Mouse (Mus musculus) gastrocnemius, postnatal 14 days (tissue): ENCODE data around the gene Kat5. TPM values are rescaled to one million over a fixed set of nuclear protein-coding genes. Genes with fewer than 3 reads are reported as not detected.

Experiments
- DNase-seq: peaks from one replicate; pipeline ENCODE4 v3.0.0; 2021; ENCODE audit warnings: mixed read lengths
- intact Hi-C: fragments of 180-260 bp; cut with DNase I; formaldehyde crosslinking; loops from one replicate; pipeline ENCODE4 v1.15.1; 2025; ENCODE audit warnings: low total_unique reads
- long read RNA-seq, 2 experiments: library from polyadenylated mRNA; stranded (forward); transcript quantifications; one replicate each; pipeline ENCODE4 v2.0.0; 2021
- total RNA-seq, 2 experiments: library from RNA; stranded (reverse); gene quantifications; 2 replicates each; pipeline ENCODE4 v1.2.3; 2021

Gene Kat5
- 10 to 100 TPM; 22.0 to 25.9 TPM for total RNA-seq
- long read RNA-seq, experiment 1, transcript Kat5-206 (13 exons, 1,386 nt) = major isoform, 5 of 26 reads
- long read RNA-seq, experiment 1, partial matches to known transcripts = 6 of 26 reads
- long read RNA-seq, experiment 1, other reads (novel, unspliced or antisense) = 10 of 26 reads
- long read RNA-seq, experiment 2, transcript Kat5-201 (14 exons, 2,154 nt) = major isoform, 7 of 20 reads
- long read RNA-seq, experiment 2, partial matches to known transcripts = 3 of 20 reads
- long read RNA-seq, experiment 2, other reads (novel, unspliced or antisense) = 3 of 20 reads

- intact Hi-C loops = no loop called here
- peak; percentile 89 for DNase-seq
Measured at GRCm38 (mm10) chr19:5609547-5610404, at the start of gene Kat5. Kat5 (minus strand) TSS chr19:5610237.

- intact Hi-C loops = no loop called here
- no peak for DNase-seq
Measured at GRCm38 (mm10) chr19:5654720-5655298, 44.8 kb upstream of the Kat5 start.

- DNase-seq = no peak
- intact Hi-C loops = no loop called here
Measured at GRCm38 (mm10) chr19:5653969-5654719, 44.1 kb upstream of the Kat5 start.

GRCm38 (mm10) chr19:5652570-5652969 is 42.5 kb upstream of the Kat5 start:
- DNase-seq = no peak
- intact Hi-C loops = no loop called here

GRCm38 (mm10) chr19:5651502-5652274 is 41.7 kb upstream of the Kat5 start:
- no peak for DNase-seq
- intact Hi-C loops = no loop called here

- intact Hi-C loops = no loop called here
- peak; percentile 79 for DNase-seq
Measured at GRCm38 (mm10) chr19:5649298-5649741, 39.3 kb upstream of the Kat5 start.

GRCm38 (mm10) chr19:5648401-5649297 is 38.6 kb upstream of the Kat5 start:
- peak; percentile 85 for DNase-seq
- intact Hi-C loops = no loop called here

GRCm38 (mm10) chr19:5647791-5648190 is 37.8 kb upstream of the Kat5 start:
- intact Hi-C loops = no loop called here
- DNase-seq = no peak

GRCm38 (mm10) chr19:5646731-5647330 is 36.8 kb upstream of the Kat5 start:
- intact Hi-C loops = no loop called here
- no peak for DNase-seq

GRCm38 (mm10) chr19:5645280-5645679 is 35.2 kb upstream of the Kat5 start:
- intact Hi-C loops = no loop called here
- DNase-seq = no peak

- intact Hi-C loops = no loop called here
Measured at GRCm38 (mm10) chr19:5641641-5642040, 31.6 kb upstream of the Kat5 start.

GRCm38 (mm10) chr19:5641021-5641420 is 31.0 kb upstream of the Kat5 start:
- no peak for DNase-seq
- intact Hi-C loops = no loop called here

More at GRCm38 (mm10) chr19:5641641-5642040, 31.6 kb upstream of the Kat5 start:
- no peak for DNase-seq

GRCm38 (mm10) chr19:5640339-5640738 is 30.3 kb upstream of the Kat5 start:
- intact Hi-C loops = no loop called here
- DNase-seq = no peak

- intact Hi-C loops = no loop called here
- no peak for DNase-seq
Measured at GRCm38 (mm10) chr19:5638416-5639005, 28.5 kb upstream of the Kat5 start.

GRCm38 (mm10) chr19:5637069-5638047 is 27.3 kb upstream of the Kat5 start, which contains the start of gene Rela:
Rela (plus strand) TSS chr19:5637483.
- peak; percentile 92 for DNase-seq
- intact Hi-C loops = no loop called here

GRCm38 (mm10) chr19:5636571-5637041 is 26.6 kb upstream of the Kat5 start:
- DNase-seq = no peak

More at GRCm38 (mm10) chr19:5636571-5637041, 26.6 kb upstream of the Kat5 start:
- intact Hi-C loops = no loop called here
